Mouse (Mus musculus) R1 (cell line): ENCODE results near the gene Tst.

Experiments
- DNase-seq: peaks from one replicate; pipeline ENCODE4 v3.0.0-alpha.2; 2018; ENCODE audit warnings: low read depth, low spot score

Tst gene

DNA sequence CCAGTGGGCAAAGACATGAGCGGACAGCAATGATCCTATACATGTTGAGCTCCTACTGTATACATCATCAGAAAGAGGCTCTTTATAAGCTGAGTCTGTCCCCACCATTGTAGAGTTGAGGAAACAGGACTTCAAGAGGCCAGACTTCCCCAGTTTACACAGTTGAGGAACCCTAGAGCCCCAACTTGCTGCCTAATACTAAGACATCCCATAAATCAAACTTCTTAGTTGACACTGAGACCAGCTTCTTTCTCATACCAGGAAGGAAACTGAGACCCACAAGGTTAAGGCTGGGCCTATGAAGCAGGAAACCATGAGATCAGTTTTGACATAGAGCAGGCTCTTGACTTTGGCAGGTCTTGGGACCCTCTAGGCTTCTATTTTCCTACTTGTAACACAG lies 20.1 kb downstream of the Tst start:
- DNase-seq: no peak

DNA sequence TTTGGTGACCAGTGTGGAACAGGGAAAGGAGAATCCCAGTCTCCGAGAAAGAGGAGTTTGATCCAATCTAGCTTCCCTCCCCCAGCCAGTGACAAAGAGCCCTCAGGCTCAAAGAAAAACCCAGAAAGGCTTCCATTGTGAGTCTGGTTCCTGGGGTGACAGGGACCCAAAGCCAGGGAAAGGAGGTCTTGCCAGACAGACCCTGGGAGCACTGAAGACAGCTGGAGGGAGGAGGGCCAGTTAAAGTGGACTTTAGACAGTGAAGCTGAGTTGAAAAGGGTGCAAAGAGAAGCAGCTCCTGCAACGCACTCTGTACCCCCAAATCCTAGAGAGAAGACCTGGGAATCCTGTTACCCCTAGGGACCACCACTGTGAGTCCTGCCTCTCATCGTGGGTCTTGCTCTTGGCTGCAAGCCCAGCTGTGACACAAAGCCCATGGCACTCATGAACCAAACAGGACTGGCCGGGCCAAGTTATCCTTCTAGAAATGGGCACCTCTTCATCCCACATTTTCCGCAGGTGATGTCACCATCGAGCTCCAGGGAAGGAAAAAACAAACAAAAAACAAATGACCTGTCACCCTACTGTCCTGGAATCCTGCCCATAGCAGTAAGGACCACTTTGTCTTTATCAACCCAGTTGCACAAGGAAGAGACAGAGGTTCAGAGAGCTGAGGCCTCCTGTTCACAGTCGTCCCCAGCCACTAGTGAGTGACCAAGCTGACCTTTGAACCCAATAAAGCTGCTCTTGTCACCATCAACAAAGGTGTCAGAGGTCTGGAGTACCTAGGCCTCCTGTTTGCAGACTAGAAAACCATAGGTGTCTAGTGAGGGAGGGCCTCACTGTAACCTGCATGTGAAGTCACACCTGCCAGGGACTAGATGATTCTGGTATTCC lies 21.2 kb downstream of the Tst start:
- no peak for DNase-seq

DNA sequence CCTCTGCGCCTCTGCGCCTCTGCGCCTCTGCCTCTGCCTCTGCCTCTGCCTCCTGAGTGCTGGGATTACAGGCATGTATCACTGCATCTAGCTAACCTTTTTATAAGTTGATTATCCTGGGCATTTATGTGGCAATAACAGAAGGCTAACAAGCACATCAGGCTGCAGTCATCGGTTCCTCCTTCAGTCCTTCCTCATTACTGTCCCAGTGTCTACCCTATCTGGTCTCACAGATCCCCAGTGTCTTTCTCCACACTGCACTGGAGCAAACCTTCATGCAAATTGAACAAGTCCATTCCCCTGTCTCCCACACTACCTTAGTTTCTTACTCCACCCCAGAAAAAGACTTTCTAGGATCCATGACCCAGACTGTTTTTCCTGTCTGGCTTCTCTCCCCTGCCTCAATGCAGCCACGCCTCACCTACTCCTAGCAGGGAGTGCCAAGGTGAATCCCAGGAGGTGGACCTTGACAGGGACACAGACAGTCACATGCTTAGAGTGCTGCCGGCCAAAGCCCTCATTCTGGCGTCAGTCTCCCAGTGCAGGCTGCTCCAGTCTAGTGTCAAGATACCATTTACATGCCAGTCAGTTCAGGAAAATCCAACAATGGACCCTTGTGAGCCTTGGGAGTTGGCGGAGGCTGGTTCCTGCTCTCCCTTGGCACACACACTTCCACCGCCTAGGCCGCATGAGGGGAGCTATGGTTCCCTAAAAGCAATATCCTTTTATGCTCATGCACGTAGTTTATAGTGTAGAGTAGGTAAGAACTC lies 22.1 kb downstream of the Tst start:
- DNase-seq: no peak

DNA sequence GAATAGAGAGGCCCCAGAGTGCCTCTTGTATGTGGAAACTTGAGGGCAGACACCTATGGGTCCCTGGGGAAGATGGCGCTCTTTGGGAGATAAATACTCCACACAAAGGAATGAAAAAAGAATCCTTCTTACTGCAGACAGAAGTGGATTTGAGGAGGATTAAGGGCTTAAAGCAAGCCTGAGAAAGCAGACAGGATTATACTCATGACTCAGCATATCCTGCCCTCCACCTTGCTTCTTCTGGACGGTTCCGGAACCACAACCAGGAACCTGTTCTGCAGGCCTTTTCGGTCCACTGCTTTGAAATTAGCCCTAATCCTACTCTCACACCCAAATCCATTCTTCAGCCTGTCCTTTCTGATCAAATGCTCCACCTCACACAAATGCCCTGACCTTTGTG lies 23.6 kb downstream of the Tst start:
- DNase-seq: peak; percentile 14

DNA sequence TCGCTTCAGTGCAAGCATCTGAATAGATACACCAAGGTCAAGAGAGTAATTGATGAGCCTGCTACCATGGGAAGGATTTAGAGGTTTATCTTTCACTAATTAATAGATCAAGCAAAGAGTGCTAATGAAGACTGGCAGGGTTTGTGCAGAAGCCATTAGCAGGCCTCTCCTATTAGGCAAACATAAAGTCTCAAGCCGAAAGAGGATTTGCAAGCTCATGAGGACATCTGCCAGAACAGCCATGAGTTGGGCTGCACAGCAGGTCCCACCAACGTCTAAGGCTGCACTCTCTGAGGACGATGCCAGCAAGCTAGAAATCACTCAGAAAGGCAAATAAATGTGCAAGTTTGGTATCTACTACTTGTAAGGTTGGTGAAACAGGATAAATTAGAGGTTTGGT lies 25.0 kb downstream of the Tst start:
- DNase-seq: no peak

DNA sequence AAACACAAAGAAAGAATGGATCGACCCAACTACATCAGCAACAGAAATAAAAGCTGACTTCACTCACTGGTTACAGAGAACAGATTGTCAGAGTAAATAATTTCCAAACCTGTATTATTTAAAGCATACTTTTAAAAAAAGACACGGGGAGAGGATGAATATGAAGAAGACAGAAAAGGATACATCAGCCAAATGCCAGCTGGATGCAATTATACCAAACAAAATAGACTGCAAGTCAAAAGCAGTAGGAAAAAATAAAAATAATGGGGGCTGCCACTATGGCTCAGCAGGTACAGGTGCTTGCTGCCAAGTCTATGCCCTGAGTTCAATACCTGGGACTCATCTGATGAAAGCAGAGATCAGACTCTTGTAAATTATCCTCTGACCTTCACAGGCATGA lies 25.5 kb downstream of the Tst start:
- DNase-seq: no peak

DNA sequence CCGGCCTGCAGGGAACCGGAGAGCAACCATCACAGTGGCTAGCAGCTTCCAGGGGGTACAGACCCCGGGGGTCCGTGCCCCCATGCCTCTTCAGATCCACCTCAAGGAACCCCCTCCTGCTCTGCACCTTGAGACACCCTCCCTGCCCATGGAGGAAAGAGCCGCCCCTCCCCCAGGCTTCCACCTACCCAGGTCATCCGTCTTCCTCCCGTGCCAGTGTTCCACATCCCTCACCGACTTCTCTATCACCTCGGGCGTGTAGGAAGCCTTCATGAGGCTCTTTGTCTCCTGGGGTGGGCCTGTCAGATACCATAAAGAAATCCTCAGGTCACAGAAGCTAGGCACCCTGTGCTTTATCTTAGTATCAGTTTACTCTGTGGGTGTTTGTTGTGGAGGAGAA lies 27.2 kb downstream of the Tst start:
- DNase-seq: no peak

DNA sequence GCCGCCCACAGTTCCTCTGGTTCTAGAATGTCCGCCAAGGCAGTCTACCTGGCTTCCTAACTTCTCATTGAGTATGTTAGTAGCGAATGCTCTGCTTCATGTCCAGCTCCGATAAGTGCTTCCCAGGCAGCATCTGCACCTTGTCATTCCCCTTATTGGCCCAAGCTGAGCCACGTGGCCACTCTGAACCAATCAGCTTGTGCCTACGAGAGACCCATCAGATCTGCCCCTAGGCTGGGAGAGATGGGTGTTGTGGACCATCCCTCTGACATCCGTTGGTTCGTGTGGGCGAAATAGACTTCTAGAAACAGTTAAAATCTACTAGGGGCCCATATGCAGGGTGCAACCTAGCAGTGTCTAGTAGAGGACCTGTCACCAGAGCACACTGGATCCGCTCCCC lies 27.8 kb downstream of the Tst start:
- peak; percentile 61 for DNase-seq

DNA sequence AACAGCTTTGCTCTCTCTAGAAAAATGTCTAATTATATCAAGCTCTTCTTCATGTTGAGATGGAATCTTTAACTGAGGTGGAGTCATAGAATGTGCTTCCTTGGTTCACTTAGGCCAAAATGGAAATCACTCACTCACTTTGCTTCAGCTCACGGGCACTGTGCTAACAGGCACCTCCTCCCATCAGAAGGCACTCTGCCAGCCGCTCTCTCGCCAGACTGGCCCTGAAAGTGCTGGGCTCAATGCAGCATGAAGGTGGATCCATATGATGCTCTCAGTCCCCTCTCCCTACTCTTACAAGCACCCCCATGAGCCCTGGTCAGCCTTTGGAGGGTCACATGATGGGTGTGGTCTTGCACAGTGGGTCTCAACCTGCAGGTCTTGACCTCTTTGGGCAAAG lies 31.5 kb downstream of the Tst start:
- no peak for DNase-seq

DNA sequence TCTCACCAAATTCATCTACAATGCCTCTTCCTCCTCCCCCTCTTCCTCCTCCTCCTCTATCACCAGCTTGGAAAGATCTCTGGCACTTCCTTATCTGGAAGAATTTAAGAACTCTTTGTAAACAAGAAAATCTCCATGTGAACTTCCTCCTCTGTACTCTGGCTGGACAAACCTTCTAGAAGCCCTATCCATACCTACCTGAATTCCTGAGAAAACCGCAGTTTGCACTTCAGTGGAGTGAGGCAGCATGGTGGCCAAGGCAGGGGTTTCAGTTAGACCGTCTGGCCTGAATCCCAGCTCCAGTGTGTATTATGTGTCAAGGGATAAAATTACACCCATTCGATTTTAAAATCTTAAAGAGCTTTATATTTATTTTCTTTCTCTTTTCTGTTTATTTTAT lies 32.9 kb downstream of the Tst start:
- DNase-seq: no peak

DNA sequence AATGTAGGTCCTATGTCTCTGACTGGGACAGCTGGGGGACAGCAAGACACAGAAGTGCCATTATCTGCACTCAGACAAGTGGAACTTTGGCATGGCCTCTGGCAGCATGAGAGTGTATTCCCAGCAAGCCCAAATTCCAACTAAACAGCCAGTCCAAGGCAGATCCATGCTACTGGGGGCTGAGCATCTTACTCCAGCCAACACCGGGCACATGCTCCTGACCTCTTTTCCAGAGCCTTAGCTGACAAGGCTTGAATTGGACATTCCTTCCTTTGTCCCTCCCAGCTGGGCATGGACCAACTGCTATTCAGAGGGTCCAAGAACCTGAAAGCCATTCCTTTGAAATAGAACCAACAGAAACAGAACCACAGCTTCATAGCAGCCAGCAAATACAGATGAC lies 36.1 kb downstream of the Tst start:
- no peak for DNase-seq

DNA sequence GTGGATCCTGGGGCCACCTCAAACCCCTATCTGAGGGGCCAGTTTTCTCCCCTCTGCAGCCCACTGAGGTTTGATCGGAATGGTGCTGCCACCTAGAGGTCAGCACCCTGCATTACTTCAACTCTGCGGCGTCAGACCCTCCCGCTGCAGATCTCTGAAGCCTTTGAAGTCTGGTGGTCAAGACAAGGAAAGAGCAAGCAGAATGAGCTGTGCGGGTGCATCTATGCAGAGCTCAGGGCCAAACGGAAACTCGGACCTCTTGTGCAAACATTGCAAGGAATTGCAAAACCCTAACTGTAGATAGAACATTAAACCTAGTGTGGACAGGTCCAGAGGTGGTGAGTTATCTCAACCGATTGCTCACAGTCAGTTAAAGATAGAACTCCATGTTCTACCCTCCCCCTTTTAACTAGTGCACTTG lies 36.8 kb downstream of the Tst start:
- peak; percentile 44 for DNase-seq

DNA sequence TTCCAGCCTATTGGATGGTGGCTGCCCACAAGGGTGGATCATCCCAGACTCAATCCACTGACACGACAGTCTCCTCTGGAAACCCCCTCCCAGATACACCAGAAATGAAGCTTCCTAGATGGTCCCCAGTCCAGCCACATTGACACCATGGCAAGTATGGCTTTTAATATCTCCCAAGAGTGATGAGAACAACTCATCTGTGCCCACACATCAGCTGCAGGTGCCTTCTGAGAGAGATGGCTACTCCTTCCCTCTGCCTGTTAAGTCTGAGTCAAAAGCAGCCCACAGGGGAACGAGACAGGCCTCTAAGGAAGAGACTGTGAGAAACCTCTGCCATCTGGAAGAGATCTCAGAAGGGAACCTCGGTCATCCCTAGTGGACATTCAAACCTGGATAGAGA lies 37.9 kb downstream of the Tst start:
- no peak for DNase-seq

DNA sequence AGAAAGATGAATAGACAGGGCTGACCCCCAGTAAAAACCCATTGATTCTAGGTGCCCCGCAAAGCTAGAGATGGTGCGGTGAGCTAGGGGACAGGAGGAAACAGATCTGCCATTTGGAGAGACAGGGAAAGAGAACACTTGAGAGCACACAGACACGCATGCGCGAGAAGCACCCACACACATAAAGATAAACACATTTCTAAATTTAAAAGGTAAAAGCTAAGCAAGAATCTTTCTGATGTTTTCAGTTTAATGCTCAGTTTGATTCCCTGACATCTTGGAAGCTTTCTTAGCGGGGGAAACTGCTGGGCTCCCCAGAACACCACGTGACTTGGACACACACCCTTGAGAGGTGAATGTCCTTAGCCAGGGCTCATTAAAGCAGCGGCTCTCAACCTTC lies 38.8 kb downstream of the Tst start:
- DNase-seq: no peak

DNA sequence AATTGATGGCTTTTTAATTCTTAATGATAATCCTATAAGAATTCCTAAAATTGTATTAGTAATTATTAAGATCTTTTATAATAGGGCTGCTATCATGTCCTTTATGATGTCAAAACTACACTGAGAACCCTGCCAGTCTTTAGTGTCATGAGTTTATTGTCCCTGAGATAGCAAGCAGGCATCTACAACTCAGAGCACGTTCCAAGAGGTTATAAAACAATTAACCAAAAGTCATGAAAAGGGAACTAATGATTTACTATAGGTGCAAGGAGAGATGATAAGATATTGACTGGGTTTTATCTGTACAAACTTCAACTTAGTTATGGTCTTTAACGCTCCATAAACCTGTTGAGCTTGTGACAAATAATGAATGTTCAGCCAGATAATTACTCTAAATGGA lies 39.8 kb downstream of the Tst start:
- DNase-seq: no peak

DNA sequence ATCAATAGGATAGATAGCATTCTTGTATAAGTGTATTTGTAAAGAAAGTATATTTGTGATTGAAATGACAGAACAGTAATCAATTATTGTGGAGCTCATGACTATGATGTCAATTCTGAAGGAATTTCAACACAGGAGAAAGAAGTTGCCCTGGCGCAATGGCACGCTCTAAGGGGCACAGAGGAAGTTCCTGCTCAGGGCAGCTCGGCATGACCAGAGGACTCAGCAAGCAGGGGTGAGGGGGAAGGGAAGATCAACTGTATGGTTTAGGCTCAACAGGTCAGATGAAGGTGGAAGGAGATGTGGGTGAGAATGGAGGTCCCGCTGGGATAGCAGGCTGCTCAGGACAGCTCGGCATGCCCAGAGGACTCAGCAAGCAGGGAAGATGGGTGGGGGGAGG lies 50.2 kb downstream of the Tst start:
- no peak for DNase-seq

DNA sequence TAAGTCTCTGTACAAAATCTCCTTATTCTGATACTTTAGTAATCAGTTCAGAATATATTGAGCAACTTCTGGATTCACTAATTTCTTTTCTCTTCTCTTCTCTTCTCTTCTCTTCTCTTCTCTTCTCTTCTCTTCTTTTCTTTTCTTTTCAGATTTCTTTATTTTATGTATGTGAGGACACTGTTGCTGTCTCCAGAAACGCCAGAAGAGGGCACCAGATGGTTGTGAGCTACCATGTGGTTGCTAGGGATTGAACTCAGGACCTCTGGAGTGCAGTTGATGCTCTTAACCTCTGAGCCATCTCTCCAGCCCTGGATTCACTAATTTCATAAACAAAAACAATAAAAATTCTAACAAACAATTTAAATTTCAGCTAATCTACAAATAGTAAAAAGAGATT lies 50.7 kb downstream of the Tst start:
- DNase-seq: peak; percentile 40

DNA sequence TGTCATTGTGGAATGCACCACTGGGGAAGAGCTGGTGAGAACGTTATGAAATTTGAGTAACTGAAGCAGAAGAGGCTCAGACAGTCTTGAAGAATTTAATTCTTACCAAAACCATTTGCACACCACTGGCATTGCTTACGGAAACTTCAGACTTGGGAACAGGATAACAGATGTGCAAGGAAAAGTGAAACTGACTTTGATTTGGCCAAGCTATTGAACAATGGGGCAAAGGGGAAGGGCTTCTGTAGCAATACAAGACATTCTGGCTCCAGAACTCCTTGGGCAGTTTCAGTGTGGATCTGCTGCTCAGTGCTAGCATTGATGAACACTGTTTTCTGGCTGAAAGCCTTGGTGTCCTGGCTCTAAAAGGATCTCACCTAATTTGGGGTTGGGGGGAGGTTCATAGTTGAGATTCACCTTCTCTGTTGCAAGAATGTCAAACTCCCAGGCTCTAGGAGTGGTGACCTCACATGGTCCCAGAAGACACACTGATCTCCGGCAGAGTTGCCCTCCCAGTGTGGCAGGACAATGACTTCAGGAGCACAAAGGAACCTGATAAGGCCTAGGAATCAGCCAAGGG lies 54.0 kb downstream of the Tst start:
- DNase-seq: no peak
